Mouse (Mus musculus): ENCODE results near the gene Srrt.

DNA sequence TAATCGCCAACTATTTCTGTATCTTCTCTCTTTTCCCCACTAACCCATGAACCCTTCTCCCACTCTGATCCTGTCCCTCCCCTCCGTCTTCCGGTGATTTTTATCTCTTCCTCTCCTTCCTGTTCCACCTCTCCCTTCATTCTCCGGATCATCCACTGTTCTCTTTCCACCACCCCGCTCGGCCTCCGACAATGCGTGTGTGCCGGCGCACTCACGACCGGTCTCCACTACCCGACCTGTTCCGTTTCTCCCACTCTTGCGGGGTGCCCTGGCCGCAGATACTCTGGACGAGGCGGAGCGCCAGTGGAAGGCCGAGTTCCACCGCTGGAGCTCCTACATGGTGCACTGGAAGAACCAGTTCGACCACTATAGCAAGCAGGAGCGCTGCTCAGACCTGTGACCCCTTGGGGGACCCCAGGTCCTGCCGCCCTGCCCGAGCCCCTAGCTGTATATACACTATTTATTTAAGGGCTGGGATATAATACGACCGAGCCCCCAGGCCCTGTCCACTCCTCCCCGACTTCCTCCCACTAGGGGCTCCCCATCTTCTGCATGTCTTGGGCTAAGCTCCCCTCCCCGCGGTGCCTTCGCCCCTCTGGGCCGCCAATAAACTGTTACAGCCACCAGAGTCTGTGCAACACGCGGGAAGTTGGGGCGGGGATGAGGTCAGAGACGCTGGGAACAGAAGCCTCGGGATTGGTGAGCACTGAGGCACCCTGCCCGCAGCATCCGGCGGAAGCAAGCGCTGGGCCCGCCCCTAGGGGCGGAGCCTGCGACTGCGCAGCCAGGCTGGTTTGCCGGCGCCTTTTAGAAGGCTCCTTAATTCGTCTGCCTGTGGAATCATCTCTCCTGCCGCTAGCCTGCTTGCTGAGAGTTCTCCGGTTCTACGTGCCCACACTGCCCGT lies 13.4 kb downstream of the Srrt start, which contains the start of gene Ufsp1:
- TF ChIP-seq CHD2 (IDR thresholded peaks at IDR 0.05; ENCODE audit: low read depth, low read length) (no peak; the same call in 1 of the 2 replicates), ZNF384 (IDR thresholded peaks at IDR 0.05; ENCODE audit: low read depth, low read length) (no peak), MAFK (IDR thresholded peaks at IDR 0.05; ENCODE audit: insufficient read depth, low read depth, low read length) (no peak)

Measured in ES-E14 (cell line).